Mouse (Mus musculus): ENCODE data around the gene Nfia. TPM values are rescaled to one million over a fixed set of nuclear protein-coding genes. Genes with fewer than 3 reads are reported as not detected.

The Nfia gene
- polyA plus RNA-seq, 1 experiment: 1.4 TPM

DNA sequence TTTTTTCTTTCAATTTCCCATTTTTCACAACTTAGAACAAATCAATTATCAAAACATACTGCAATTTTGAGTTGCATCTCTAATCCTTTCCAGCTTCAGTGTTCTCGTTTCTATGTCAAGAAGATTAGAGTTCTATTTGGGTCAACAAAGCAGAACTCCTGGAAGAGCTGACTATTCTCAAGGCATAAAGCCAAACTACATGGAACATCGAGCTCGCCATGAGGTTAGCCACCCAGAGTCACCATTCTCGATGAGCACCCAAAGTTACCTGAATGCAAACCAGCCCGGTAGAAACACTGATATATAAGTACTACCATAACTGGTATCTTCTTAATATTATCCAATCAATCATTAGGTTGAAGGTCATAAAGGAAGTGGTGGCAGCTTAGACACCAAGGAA lies 5.0 kb upstream of the Nfia start:
- Histone ChIP-seq H3K27ac (ENCODE audit: insufficient read depth, low read length) (no peak overlapping the region), H3K4me3 (ENCODE audit: low read depth, low read length) (no peak overlapping the region), H3K9ac (ENCODE audit: low read depth, poor library complexity, severe bottlenecking) (no peak overlapping the region), H3K27me3 (ENCODE audit: control insufficient read depth, insufficient read depth, low read length, poor library complexity, severe bottlenecking) (no peaks in the 10 kb centered on the region), H3K36me3 (ENCODE audit: control insufficient read depth, insufficient read depth, low read length, poor library complexity, severe bottlenecking) (no peaks in the 10 kb centered on the region), H3K9me3 (replicated peaks; ENCODE audit: control insufficient read depth, insufficient read depth, low read length, poor library complexity, severe bottlenecking) (no peaks in the 10 kb centered on the region), H3K4me1 (ENCODE audit: control insufficient read depth, insufficient read depth, low read length) (no peaks in the 10 kb centered on the region)
- TF ChIP-seq EP300 (IDR thresholded peaks at IDR 0.05; ENCODE audit: insufficient read depth, low read depth, low read length) (no peak), POLR2A (IDR thresholded peaks at IDR 0.05; ENCODE audit: insufficient read depth, low read length) (no peak), CTCF (IDR thresholded peaks at IDR 0.05; ENCODE audit: low read depth, low read length) (no peak)

DNA sequence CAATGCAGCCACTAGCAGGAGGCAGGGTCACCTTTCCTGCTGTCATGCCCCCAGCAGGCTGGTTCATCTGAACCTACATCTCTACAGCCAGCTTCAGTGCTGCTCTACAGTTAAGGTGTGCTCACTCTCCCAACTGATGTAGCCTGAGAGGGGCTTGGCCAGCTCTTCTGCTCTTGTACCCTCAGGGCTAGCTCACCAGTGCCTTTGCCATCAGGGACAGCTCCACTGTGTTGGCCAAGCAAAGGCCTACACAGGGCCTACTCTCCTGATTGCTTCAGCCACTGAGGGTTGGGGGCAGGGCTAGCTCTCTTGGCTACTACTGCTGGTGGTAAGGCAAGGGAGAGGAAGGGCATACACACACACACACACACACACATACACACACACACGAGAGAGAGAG lies 2.7 kb upstream of the Nfia start:
- H3K27me3 ChIP-seq (ENCODE audit: control insufficient read depth, insufficient read depth, low read length, poor library complexity, severe bottlenecking): peaks cover 4% of the 10 kb centered on the region
- H3K4me3 ChIP-seq (ENCODE audit: low read depth, low read length): no peak overlapping the region

DNA sequence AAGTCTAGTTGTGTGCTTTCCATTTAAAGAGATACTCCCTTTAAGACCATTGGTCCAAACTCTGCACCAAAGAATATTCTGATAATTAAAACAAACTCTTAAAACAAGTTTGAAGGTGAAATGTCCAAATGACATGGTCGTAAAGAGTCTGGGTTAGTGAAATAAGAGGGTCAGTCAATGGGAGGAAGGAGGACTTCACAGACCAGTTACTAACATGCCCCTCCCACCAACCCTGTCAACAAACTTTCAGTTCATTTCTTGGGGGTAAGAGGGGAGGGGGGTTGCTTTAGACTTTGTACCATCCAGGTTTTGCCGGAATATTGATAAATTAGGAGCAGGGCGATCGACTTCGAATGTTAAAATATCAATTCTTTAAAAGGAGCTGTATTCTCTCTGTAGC lies 1.1 kb upstream of the Nfia start:
- Histone ChIP-seq H3K4me3 (ENCODE audit: low read depth, low read length) (peak overlapping the region; percentile 80; the same call in 1 of the 2 replicates), H3K27ac (ENCODE audit: insufficient read depth, low read length) (no peak overlapping the region), H3K27me3 (ENCODE audit: control insufficient read depth, insufficient read depth, low read length, poor library complexity, severe bottlenecking) (peaks cover 13% of the 10 kb centered on the region), H3K36me3 (ENCODE audit: control insufficient read depth, insufficient read depth, low read length, poor library complexity, severe bottlenecking) (no peaks in the 10 kb centered on the region), H3K4me1 (ENCODE audit: control insufficient read depth, insufficient read depth, low read length) (no peaks in the 10 kb centered on the region), H3K9me3 (replicated peaks; ENCODE audit: control insufficient read depth, insufficient read depth, low read length, poor library complexity, severe bottlenecking) (no peaks in the 10 kb centered on the region), H3K9ac (ENCODE audit: low read depth, poor library complexity, severe bottlenecking) (peak overlapping the region; percentile 46)
- TF ChIP-seq EP300 (IDR thresholded peaks at IDR 0.05; ENCODE audit: insufficient read depth, low read depth, low read length) (no peak), POLR2A (IDR thresholded peaks at IDR 0.05; ENCODE audit: insufficient read depth, low read length) (no peak), CTCF (IDR thresholded peaks at IDR 0.05; ENCODE audit: low read depth, low read length) (no peak)

More for the DNA sequence above, 2.7 kb upstream of the Nfia start:
- TF ChIP-seq POLR2A (IDR thresholded peaks at IDR 0.05; ENCODE audit: insufficient read depth, low read length) (no peak), CTCF (IDR thresholded peaks at IDR 0.05; ENCODE audit: low read depth, low read length) (no peak), EP300 (IDR thresholded peaks at IDR 0.05; ENCODE audit: insufficient read depth, low read depth, low read length) (no peak)
- H3K36me3 ChIP-seq (ENCODE audit: control insufficient read depth, insufficient read depth, low read length, poor library complexity, severe bottlenecking): no peaks in the 10 kb centered on the region
- no peak overlapping the region for H3K27ac ChIP-seq (ENCODE audit: insufficient read depth, low read length)
- H3K4me1 ChIP-seq (ENCODE audit: control insufficient read depth, insufficient read depth, low read length): no peaks in the 10 kb centered on the region
- H3K9me3 ChIP-seq (replicated peaks; ENCODE audit: control insufficient read depth, insufficient read depth, low read length, poor library complexity, severe bottlenecking): no peaks in the 10 kb centered on the region
- H3K9ac ChIP-seq (ENCODE audit: low read depth, poor library complexity, severe bottlenecking): no peak overlapping the region

DNA sequence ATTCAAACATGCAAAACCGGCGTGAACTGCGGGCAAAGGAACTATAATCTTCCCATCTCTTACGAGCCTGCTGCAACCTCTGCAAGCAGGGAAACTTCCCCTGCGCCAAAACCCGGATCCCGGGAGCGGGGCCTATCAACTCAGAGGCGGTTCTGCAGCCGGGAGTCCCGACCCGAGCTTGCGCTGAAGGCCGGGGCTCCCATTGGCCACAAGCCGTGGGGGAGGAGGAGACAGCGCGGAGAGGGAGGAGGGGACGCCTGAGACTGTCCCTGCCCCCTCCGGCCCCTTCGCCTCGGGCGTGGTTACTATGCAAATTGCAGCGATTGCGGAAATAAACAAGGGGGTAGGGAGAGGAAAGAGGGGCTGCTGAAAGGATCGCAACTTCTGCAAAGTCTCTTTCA lies 450 bp upstream of the Nfia start:
- TF ChIP-seq CTCF (IDR thresholded peaks at IDR 0.05; ENCODE audit: low read depth, low read length) (no peak), EP300 (IDR thresholded peaks at IDR 0.05; ENCODE audit: insufficient read depth, low read depth, low read length) (no peak; the same call in 1 of the 2 replicates), POLR2A (IDR thresholded peaks at IDR 0.05; ENCODE audit: insufficient read depth, low read length) (no peak)
- Histone ChIP-seq H3K4me3 (ENCODE audit: low read depth, low read length) (peak overlapping the region; percentile 86), H3K4me1 (ENCODE audit: control insufficient read depth, insufficient read depth, low read length) (no peaks in the 10 kb centered on the region), H3K9ac (ENCODE audit: low read depth, poor library complexity, severe bottlenecking) (peak overlapping the region; percentile 46; the same call in 1 of the 2 replicates), H3K36me3 (ENCODE audit: control insufficient read depth, insufficient read depth, low read length, poor library complexity, severe bottlenecking) (no peaks in the 10 kb centered on the region), H3K27me3 (ENCODE audit: control insufficient read depth, insufficient read depth, low read length, poor library complexity, severe bottlenecking) (peaks cover 19% of the 10 kb centered on the region), H3K27ac (ENCODE audit: insufficient read depth, low read length) (no peak overlapping the region), H3K9me3 (replicated peaks; ENCODE audit: control insufficient read depth, insufficient read depth, low read length, poor library complexity, severe bottlenecking) (no peaks in the 10 kb centered on the region)

DNA sequence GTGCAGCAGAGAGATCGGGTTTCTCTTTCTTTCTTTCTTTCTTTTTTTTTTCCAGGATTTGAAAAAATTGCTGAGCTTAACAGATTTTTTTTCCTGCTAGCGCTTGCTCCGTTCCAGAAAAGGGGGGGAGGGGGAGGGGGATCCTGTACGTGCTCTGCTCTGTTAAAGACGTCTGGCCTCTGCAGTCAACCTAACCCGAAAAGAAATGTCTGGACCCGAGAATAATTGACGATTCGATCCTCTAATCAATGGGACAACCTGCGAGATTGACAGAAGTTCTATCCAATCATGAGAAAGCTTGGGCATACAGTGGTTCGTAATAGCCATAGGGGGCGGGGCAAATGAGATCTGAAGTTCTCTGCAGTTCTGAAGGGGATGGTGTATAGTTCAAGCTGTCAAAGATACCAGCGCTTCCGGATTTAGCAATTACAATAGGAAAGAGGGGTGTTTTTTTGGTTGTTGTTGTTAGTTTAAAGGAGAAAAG lies 618 bp downstream of the Nfia start:
- H3K9ac ChIP-seq (ENCODE audit: low read depth, poor library complexity, severe bottlenecking): no peak overlapping the region
- H3K27ac ChIP-seq (ENCODE audit: insufficient read depth, low read length): no peak overlapping the region
- H3K9me3 ChIP-seq (replicated peaks; ENCODE audit: control insufficient read depth, insufficient read depth, low read length, poor library complexity, severe bottlenecking): no peaks in the 10 kb centered on the region
- TF ChIP-seq CTCF (IDR thresholded peaks at IDR 0.05; ENCODE audit: low read depth, low read length): no peak
- H3K36me3 ChIP-seq (ENCODE audit: control insufficient read depth, insufficient read depth, low read length, poor library complexity, severe bottlenecking): no peaks in the 10 kb centered on the region
- peaks cover 26% of the 10 kb centered on the region for H3K27me3 ChIP-seq (ENCODE audit: control insufficient read depth, insufficient read depth, low read length, poor library complexity, severe bottlenecking)
- no peak overlapping the region; the same call in 1 of the 2 replicates for H3K4me3 ChIP-seq (ENCODE audit: low read depth, low read length)
- H3K4me1 ChIP-seq (ENCODE audit: control insufficient read depth, insufficient read depth, low read length): no peaks in the 10 kb centered on the region

DNA sequence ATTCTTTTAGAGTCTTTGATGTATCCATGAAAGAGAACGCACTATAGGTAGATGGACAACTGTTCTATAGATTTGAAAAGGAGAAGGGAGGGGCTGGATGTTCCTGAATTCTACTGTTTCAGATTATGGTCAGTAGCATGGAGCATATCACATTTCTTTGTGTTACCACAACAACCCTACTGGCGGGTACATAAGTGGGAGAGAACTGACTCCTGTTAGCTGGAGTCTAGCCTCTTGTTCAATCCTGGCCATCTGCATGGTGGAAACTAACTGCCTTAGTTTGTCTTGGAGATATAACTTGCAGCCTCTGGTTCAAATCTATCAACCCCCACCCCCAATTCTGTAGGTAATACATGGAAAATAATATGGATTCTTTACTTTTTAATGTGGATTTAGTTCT lies 1.3 kb downstream of the Nfia start:
- Histone ChIP-seq H3K27ac (ENCODE audit: insufficient read depth, low read length) (no peak overlapping the region), H3K9ac (ENCODE audit: low read depth, poor library complexity, severe bottlenecking) (no peak overlapping the region), H3K9me3 (replicated peaks; ENCODE audit: control insufficient read depth, insufficient read depth, low read length, poor library complexity, severe bottlenecking) (no peaks in the 10 kb centered on the region), H3K4me1 (ENCODE audit: control insufficient read depth, insufficient read depth, low read length) (no peaks in the 10 kb centered on the region), H3K36me3 (ENCODE audit: control insufficient read depth, insufficient read depth, low read length, poor library complexity, severe bottlenecking) (no peaks in the 10 kb centered on the region), H3K4me3 (ENCODE audit: low read depth, low read length) (no peak overlapping the region), H3K27me3 (ENCODE audit: control insufficient read depth, insufficient read depth, low read length, poor library complexity, severe bottlenecking) (peaks cover 32% of the 10 kb centered on the region)
- no peak for TF ChIP-seq POLR2A (IDR thresholded peaks at IDR 0.05; ENCODE audit: insufficient read depth, low read length)
- no peak for TF ChIP-seq EP300 (IDR thresholded peaks at IDR 0.05; ENCODE audit: insufficient read depth, low read depth, low read length)
- TF ChIP-seq CTCF (IDR thresholded peaks at IDR 0.05; ENCODE audit: low read depth, low read length): no peak
